Mouse (Mus musculus) ES-E14 (cell line): ENCODE measurements around the gene Cdc20.

Experiments used
- CHD2 ChIP-seq: IDR thresholded peaks from 2 replicates; pipeline ENCODE4 v1.6.1; 2014; ENCODE audit warnings: mild to moderate bottlenecking, low read depth, low read length, inconsistent platforms
- HCFC1 ChIP-seq: IDR thresholded peaks from 2 replicates; pipeline ENCODE4 v1.6.1; 2012; ENCODE audit warnings: low read length, inconsistent platforms, borderline replicate concordance; ENCODE audit not compliant: insufficient read depth
- MAFK ChIP-seq: IDR thresholded peaks from 2 replicates; pipeline ENCODE4 v1.6.1; 2014; ENCODE audit warnings: mild to moderate bottlenecking, low read depth, low read length, inconsistent platforms; ENCODE audit not compliant: insufficient read depth
- ZNF384 ChIP-seq: IDR thresholded peaks from 2 replicates; pipeline ENCODE4 v1.6.1; 2012; ENCODE audit warnings: low read depth, low read length, inconsistent platforms

DNA sequence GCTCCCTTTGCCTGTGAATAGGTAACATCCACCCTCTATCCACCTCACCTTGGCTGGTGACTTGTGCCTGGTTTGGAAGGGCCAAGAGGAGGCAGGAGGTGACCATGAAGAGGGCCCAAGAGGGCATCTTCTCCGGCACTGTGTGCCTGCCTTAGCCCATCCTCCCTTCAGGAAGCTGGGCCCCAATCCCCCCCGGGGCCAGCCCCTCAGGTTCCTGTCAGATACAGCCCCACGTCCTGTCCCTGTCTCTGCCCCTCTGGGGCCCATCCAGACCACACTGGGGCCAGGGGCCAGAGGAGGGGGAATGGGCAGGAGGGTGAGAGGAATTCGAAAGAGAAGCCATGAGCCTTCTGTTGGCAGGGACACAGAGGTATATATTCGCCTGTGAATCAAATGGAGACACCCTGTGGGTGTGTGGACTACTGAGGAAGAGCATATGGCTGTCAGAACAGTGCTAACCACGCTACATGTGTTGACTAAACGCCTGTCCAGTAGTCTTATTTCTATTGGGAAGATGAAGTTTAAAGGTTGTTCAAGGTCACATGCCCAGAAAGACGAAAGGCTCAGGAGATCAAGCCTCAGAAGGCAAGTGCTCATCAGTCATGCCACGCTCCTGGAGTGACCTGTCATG, 20.3 kb upstream of the Cdc20 start, which contains the start of gene Mpl:
- TF ChIP-seq MAFK (no peak), CHD2 (no peak), HCFC1 (no peak), ZNF384 (no peak)
